ENCODE assay signal across 8 mouse cellular contexts in the genomic region with DNA sequence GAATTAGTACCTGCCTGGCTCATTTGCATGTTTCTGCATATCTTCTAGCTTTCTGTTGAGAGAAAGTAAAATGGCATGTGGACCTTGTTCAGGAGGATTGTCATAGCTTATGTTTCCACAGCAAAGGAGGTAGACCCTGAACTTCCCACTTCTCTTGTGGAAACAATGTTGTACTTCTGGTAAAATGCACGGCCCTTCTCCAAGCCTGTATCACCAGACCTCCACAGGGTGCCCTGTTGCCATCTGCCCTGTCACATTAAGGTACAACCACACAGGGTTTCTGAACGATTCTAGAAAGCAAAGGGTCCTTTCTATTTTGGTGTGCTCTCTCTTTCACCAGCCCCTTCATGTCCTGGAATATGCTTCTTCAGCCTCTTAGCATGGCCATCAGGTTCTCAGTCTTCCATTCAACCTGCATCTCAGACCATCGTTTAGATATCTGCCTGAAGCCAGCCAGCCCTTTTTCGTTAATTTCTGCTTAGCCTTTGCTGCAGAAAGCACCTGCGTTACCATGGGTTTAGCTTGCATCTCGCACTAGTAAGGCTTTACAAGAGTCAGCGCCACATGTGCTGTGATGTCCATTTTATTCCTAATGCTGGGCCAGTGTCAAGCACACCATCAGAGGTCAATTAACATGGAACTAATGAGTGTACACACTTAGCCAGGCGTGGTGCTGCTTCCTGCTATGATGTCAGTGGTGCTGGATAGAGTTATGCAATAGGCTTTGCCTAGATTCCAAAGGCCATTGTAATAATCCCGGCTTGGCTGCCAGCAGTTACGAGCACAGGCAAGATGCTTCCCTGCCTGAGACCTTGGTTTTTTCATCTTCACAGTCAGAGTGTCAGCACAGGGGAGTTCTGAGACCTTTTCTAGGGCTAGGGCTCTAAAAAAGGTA.
DNase-seq lines count a peak whose midpoint lies in the region; ATAC-seq and TF ChIP-seq lines count a peak whose summit lies in the region.

No protein-coding gene starts in this region.

- H3K4me2 ChIP-seq in neural tube, embryonic 15.5 days = no peak overlapping the region

- TF ChIP-seq POLR2A in lung, adult 2 months (IDR thresholded peaks at IDR 0.05; ENCODE audit: borderline replicate concordance, extremely low read depth, low read depth, low read length) = no peak
- TF ChIP-seq POLR2A in cerebellum, adult 2 months (IDR thresholded peaks at IDR 0.05; ENCODE audit: borderline replicate concordance, insufficient read depth, low read length) = no peak

- WGBS in lung, adult 2 months = 63% methylated on average over 10 of the region's 10 CpGs
- 34% methylated on average over 10 of the region's 10 CpGs for WGBS in cerebellum, adult 2 months
- WGBS in neural tube, embryonic 15.5 days = 78% methylated on average over 10 of the region's 10 CpGs

- no peak overlapping the region for H3K4me3 ChIP-seq in lung, adult 2 months (replicated peaks; ENCODE audit: extremely low read depth, low read depth, low read length)
- H3K4me3 ChIP-seq in cerebellum, adult 2 months (replicated peaks; ENCODE audit: insufficient read depth, low read depth, low read length) = no peak overlapping the region
- H3K4me3 ChIP-seq in neural tube, embryonic 15.5 days (replicated peaks) = no peak overlapping the region

- H3K27ac ChIP-seq in cerebellum, adult 2 months (ENCODE audit: insufficient read depth, low read length) = no peak overlapping the region
- no peak overlapping the region for H3K27ac ChIP-seq in neural tube, embryonic 15.5 days (replicated peaks)

- no peaks in the 10 kb centered on the region for H3K4me1 ChIP-seq in lung, adult 2 months (ENCODE audit: control insufficient read depth, insufficient read depth, low read length)
- H3K4me1 ChIP-seq in cerebellum, adult 2 months (ENCODE audit: control insufficient read depth, insufficient read depth, low read length) = peaks cover 3% of the 10 kb centered on the region; the same call in 1 of the 2 replicates
- H3K4me1 ChIP-seq in neural tube, embryonic 15.5 days = no peaks in the 10 kb centered on the region

- no peak for TF ChIP-seq CTCF in lung, adult 2 months (IDR thresholded peaks at IDR 0.05; ENCODE audit: insufficient read depth, low read length)
- no peak for TF ChIP-seq CTCF in cerebellum, adult 2 months (IDR thresholded peaks at IDR 0.05; ENCODE audit: borderline replicate concordance, insufficient read depth, low read depth, low read length)

- H3K9me3 ChIP-seq in neural tube, embryonic 15.5 days (replicated peaks) = no peaks in the 10 kb centered on the region

- peak; percentile 26 to 50 for DNase-seq in lung, adult 18-20 months
- DNase-seq in lung, adult 2 months = no peak
- peak; percentile 50 to 74 for DNase-seq in cerebellum, adult 2 months
- DNase-seq in heart, adult 8-10 months (ENCODE audit: low spot score) = peak; percentile 72
- DNase-seq in retina, adult 2 months (ENCODE audit: low read depth, low spot score) = peak; percentile 25
- DNase-seq in MN1 (ENCODE audit: low spot score) = no peak
- DNase-seq in embryo, embryonic 10 days (ENCODE audit: low spot score) = no peak

- ATAC-seq in neural tube, embryonic 15.5 days (ENCODE audit: low FRiP score) = no peak

- H3K36me3 ChIP-seq in neural tube, embryonic 15.5 days = no peaks in the 10 kb centered on the region

- no peak overlapping the region for H3K9ac ChIP-seq in neural tube, embryonic 15.5 days (replicated peaks)

- H3K27me3 ChIP-seq in cerebellum, adult 2 months (ENCODE audit: control insufficient read depth, insufficient read depth, low read length) = no peaks in the 10 kb centered on the region
- H3K27me3 ChIP-seq in neural tube, embryonic 15.5 days (replicated peaks) = no peaks in the 10 kb centered on the region

Comparison
In these comparisons a context has a peak if more than half of its experiments do, and no peak if none do; other contexts are left out.
1. DNase-seq: peak in lung, adult 18-20 months (2 of 2), cerebellum, adult 2 months (2 of 2), heart, adult 8-10 months (single experiment) and retina, adult 2 months (single experiment); none in lung, adult 2 months (single experiment), MN1 (single experiment) and embryo, embryonic 10 days (single experiment).